Mouse (Mus musculus) gonadal fat pad, adult 2 months (tissue): ENCODE measurements at regions not wholly inside any gene's neighbourhood (a gene's known extent, or its start where the extent isn't known, plus 50 kb on each side); places are given as distances from the start of the nearest gene placed in this dataset.

Experiments
- DNase-seq: peaks from one replicate; pipeline ENCODE4 v3.0.0-alpha.2; 2012; ENCODE audit warnings: low read depth

- DNase-seq: no peak
Observed at GRCm38 (mm10) chr17:84129204-84129603, 58.5 kb downstream of the Zfp36l2 start.

GRCm38 (mm10) chr17:84128262-84128661, 59.5 kb downstream of the Zfp36l2 start:
- no peak for DNase-seq

- no peak for DNase-seq
Observed at GRCm38 (mm10) chr17:84126168-84126567, 61.6 kb downstream of the Zfp36l2 start.

- no peak for DNase-seq
Observed at GRCm38 (mm10) chr17:84123161-84123560, 64.6 kb downstream of the Zfp36l2 start.

GRCm38 (mm10) chr17:84122486-84123131, 65.1 kb downstream of the Zfp36l2 start:
- DNase-seq: no peak

- no peak for DNase-seq
Observed at GRCm38 (mm10) chr17:84121291-84121690, 66.5 kb downstream of the Zfp36l2 start.

- DNase-seq: no peak
Observed at GRCm38 (mm10) chr17:84119221-84120017, 68.3 kb downstream of the Zfp36l2 start.

- DNase-seq: no peak
Observed at GRCm38 (mm10) chr17:84118781-84119180, 69.0 kb downstream of the Zfp36l2 start.

GRCm38 (mm10) chr17:84118271-84118670, 69.5 kb downstream of the Zfp36l2 start:
- no peak for DNase-seq

GRCm38 (mm10) chr17:84117756-84118155, 70.0 kb downstream of the Zfp36l2 start:
- DNase-seq: no peak

GRCm38 (mm10) chr17:84116340-84117279, 71.1 kb downstream of the Zfp36l2 start:
- no peak for DNase-seq

GRCm38 (mm10) chr17:84115957-84116339, 71.8 kb downstream of the Zfp36l2 start:
- no peak for DNase-seq

GRCm38 (mm10) chr17:84115133-84115532, 72.6 kb downstream of the Zfp36l2 start:
- DNase-seq: no peak

GRCm38 (mm10) chr17:84114279-84114994, 73.3 kb downstream of the Zfp36l2 start:
- no peak for DNase-seq

GRCm38 (mm10) chr17:84113608-84114278, 74.0 kb downstream of the Zfp36l2 start:
- DNase-seq: no peak

GRCm38 (mm10) chr17:84112411-84113031, 75.2 kb downstream of the Zfp36l2 start:
- DNase-seq: no peak

GRCm38 (mm10) chr17:84111787-84112370, 75.9 kb downstream of the Zfp36l2 start:
- no peak for DNase-seq

- DNase-seq: no peak
Observed at GRCm38 (mm10) chr17:84110945-84111344, 76.8 kb downstream of the Zfp36l2 start.

GRCm38 (mm10) chr17:84110000-84110695, 77.6 kb downstream of the Zfp36l2 start:
- no peak for DNase-seq
